Mouse (Mus musculus) mesoderm, embryonic 11.5 days (tissue): ENCODE measurements around the gene Acd.

Source experiments
- DNase-seq: peaks from one replicate; pipeline ENCODE4 v3.0.0-alpha.2; 2012; ENCODE audit warnings: low read depth, low spot score

The Acd gene

DNA sequence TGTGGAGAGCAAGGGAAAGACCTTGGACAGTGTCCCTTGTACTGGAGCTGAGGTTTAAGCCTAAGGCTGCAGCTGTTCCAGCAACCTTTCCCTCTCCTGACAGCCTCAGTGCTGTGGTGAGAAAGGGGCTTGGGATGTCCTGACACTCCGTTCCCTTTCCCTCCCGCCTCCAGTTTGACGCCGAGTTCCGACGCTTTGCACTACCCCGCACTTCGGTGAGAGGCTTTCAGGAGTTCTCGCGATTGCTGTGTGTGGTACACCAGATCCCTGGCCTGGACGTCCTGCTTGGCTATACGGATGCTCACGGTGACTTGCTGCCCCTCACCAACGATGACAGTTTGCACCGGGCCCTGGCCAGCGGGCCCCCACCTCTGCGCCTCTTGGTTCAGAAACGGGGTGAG, 1.1 kb upstream of the Acd start:
- peak; percentile 23 for DNase-seq

DNA sequence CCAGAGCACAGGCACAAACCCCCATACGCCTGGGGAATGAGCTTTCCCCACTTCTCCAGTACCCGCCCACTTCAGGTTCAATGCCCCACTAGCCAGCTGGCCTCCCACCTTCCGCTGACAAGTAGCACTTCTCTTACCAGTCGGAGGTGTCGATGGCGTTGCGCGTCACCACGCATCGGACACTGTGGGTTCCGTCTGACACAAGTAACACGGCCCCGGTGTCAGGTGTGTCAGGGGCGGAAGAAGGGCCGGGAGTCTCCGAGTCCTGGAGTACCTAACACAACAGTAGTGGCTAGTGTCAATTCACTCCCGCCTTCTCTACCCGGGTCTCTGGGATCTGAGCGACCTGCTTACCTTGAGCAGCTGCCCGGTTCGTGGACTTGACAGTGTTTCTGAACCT, 336 bp downstream of the Acd start:
- peak; percentile 48 for DNase-seq

GRCm38 (mm10) chr8:105699488-105700215, 1.2 kb downstream of the Acd start:
- no peak for DNase-seq

DNA sequence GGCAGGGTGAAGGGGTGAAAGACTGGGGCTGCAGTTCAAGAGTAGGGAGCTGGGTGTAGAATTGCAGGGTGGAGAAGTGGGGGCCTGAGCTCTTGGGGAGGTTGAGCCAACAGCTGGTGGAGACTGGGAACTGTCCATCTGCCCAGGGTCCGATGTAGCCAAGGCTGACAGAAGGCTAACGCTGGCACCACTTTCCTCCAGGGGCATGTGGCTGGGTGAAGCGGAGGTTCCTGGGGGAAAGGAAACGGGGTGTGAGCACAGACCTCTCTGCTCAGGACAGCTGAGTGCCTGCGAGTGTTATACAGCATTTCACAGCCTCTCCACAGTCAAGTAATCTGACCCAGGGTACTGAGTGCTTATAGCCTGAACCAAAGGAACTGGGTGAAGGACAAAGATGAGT, 2.2 kb downstream of the Acd start:
- DNase-seq: no peak

GRCm38 (mm10) chr8:105697196-105697780, 3.6 kb downstream of the Acd start:
- DNase-seq: no peak

- no peak for DNase-seq
Measured at GRCm38 (mm10) chr8:105695080-105695780, 5.7 kb downstream of the Acd start.

GRCm38 (mm10) chr8:105694051-105694799, 6.7 kb downstream of the Acd start:
- peak; percentile 40 for DNase-seq

- DNase-seq: peak; percentile 72
Measured at GRCm38 (mm10) chr8:105693648-105694047, 7.3 kb downstream of the Acd start.

DNA sequence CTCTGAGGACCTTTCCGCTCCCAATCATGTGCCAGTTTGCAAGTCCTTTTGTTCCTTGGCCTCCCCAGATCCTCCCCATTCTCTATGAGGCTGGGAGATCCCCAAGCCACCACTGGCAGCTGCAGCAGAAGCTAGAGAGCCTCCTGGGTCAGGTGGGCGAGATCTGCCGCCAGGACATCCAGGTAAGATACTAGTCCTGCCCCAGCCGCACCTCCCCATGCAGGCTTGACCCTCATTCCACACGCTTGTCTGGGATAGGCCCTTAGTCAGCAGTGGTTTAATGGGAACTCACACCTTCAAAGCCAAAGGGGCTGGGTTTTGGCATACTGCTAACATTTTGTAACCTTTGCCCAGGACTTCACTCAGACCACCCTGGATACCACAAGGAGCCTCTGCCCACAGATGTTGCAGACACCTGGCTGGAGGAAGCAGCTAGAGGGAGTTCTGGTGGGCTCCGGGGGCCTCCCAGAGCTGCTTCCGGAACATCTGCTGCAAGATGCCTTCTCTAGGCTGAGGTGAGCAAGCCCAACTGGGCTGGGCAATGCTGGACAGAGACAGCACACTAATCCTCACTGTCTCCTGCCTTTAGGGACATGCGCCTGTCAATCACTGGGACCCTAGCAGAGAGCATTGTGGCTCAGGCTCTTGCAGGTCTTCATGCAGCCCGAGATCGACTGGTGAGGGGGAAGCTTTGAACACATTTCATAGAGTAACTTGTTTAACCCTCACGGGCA, 8.3 kb downstream of the Acd start:
- DNase-seq: no peak

DNA sequence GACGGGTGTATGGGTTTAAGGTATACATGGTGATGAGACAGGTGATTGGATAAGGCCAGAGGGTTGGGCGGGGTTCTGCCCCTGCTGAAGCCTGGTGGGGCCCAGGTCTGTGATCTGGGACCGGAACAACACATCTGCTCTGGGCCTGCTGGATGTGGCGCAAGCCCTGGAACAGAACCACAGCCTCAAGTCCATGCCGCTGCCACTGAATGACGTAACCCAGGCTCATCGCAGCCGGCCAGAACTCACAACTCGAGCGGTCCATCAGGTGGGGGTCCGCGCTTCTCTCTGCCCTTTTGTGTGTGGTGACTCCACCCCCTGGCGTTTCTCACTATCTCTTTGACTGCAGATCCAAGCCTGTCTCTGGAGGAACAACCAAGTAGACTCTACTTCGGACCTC, 9.9 kb downstream of the Acd start:
- DNase-seq: no peak

GRCm38 (mm10) chr8:105689983-105690360, 10.9 kb downstream of the Acd start:
- no peak for DNase-seq

DNA sequence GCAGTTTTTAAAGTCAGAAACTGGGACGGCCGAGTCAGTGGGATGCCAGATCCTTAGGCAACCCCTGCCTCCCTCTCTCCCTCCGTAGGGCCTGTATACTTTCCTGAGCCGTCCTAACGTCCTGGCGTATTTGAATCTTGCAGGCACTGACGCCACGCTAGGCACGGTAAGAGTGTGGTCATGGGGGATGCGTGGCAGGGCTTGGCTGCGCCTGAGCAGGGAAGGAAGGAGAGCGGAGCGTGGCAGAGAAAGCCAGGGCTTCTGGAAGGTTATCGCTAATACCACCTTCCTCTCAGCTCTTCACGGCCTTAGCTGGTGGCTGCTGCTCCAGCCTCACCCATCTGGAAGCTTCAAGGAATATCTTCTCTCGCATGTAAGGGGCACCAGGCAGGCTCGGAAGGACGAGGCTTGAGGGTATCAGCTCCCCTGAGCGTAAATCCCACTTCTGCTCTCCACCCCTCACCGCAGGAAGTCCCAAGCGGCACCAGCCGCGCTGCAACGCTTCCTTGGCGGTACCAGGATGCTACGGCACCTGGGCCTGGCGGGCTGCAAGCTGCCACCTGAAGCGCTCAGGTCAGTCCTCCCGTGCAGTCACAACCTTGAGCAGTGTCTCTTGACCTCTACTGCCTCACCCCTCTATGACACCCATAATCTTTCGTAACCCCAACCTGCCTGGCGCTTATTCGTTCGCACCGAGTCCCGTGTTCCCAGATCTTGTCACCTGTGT, 11.5 kb downstream of the Acd start:
- DNase-seq: no peak

GRCm38 (mm10) chr8:105688242-105688752, 12.6 kb downstream of the Acd start:
- no peak for DNase-seq

DNA sequence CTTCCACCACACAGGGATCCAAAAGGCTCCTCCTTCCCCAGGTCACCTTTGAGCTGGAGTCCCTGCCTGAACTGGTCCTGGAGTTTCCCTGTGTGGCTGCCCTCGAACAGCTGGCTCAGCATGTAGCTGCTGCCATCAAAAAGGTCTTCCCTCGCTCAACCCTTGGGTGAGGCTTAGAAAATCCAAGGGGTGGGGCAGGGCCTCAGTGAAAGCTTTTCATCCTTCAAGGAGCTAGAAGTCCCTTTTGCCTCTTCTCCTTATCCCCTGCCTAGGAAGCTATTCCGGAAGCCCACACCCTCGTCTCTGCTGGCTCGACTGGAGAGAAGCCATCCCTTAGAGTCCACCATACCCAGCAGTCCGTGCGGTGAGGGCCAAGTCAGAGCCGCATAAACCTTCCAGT, 13.4 kb downstream of the Acd start:
- DNase-seq: no peak

- no peak for DNase-seq
Measured at GRCm38 (mm10) chr8:105686551-105686950, 14.4 kb downstream of the Acd start.

- DNase-seq: peak; percentile 43
Measured at GRCm38 (mm10) chr8:105685796-105686308, 15.1 kb downstream of the Acd start, which contains the start of gene Carmil2. Carmil2 (plus strand) TSS chr8:105686274.

GRCm38 (mm10) chr8:105685325-105685724, 15.6 kb downstream of the Acd start:
- no peak for DNase-seq

GRCm38 (mm10) chr8:105677891-105678290, 23.0 kb downstream of the Acd start:
- no peak for DNase-seq

DNA sequence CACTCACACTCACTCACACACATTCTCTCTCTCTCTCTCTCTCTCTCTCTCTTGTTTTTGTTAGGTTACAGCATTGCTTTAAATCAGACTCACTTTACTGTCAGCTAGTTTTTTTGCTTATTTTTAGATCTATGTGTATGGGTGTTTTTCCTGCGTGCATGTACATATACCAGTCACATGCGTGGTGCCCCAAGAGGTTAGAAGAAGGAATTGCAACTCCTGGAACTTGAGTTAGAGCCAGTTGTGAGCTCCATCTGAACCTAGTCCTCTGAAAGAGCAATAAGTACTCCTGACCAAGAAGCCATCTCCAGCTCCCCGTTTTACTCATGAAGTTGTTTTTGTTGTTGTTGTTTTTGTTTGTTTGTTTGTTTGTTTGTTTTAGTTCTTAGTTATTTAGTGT, 39.7 kb downstream of the Acd start:
- DNase-seq: peak; percentile 27

DNA sequence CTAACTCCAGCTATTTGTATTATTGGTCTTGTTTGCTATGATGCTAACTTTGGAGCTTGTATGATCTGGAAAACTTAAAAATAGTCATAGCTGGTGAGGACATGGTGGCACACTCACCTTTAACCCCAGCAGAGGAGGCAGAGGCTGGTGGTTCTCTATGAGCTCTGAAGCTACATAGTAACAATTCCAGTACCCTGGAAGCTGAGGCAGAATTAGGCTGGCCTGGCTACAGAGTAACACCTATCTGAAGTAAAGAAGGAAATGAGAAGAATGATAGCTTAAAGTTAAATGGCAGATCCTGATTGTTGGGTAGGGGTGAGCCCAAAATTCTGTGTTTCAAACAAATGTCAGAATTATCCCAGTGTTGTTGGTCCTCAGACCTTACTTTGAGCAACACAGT, 43.3 kb downstream of the Acd start:
- DNase-seq: no peak
